Mouse (Mus musculus) embryonic fibroblast, embryonic 13.5 days (primary cell): ENCODE measurements around the gene Myo15b.

ENCODE experiments used
- CTCF ChIP-seq: IDR thresholded peaks from 2 replicates; pipeline ENCODE4 v1.5.1; 2011; ENCODE audit warnings: mild to moderate bottlenecking, control low read depth, low read length, moderate library complexity, borderline replicate concordance; ENCODE audit not compliant: insufficient read depth
- POLR2A ChIP-seq: IDR thresholded peaks from 2 replicates; pipeline ENCODE4 v1.6.1; 2011; ENCODE audit warnings: low read depth, mild to moderate bottlenecking, control low read depth, low read length, moderate library complexity

GRCm38 (mm10) chr11:115889159-115889558, 31.0 kb downstream of the Myo15b start:
- TF ChIP-seq CTCF (no peak), POLR2A (no peak)
